Mouse (Mus musculus) hindbrain, embryonic 13.5 days (tissue): ENCODE data around the gene Kremen2. TPM values are rescaled to one million over a fixed set of nuclear protein-coding genes. Genes with fewer than 3 reads are reported as not detected.

Experiments used
- ATAC-seq: fragments of 200-750 bp; cut with Nextera tagmentation; 2 replicates; pipeline ENCODE4 v1.8.0; 2017; ENCODE audit warnings: moderate TSS enrichment; ENCODE audit not compliant: low FRiP score
- H3K27ac ChIP-seq: fragments of 300-500 bp; sonication (generic); 2 replicates; pipeline ENCODE4 v1.5.1; 2015; ENCODE audit warnings: inconsistent platforms, mild to moderate bottlenecking, moderate library complexity
- H3K27me3 ChIP-seq: fragments of 300-500 bp; sonication (generic); 2 replicates; pipeline ENCODE4 v1.6.1; 2015; ENCODE audit warnings: mild to moderate bottlenecking, inconsistent platforms
- H3K36me3 ChIP-seq: fragments of 300-500 bp; sonication (generic); 2 replicates; pipeline ENCODE4 v1.6.1; 2015; ENCODE audit warnings: mild to moderate bottlenecking, inconsistent platforms
- H3K4me1 ChIP-seq: fragments of 300-500 bp; sonication (generic); replicated peaks from 2 replicates; pipeline ENCODE4 v1.6.1; 2015; ENCODE audit warnings: inconsistent platforms
- H3K4me2 ChIP-seq: fragments of 300-500 bp; sonication (generic); 2 replicates; pipeline ENCODE4 v1.6.1; 2015; ENCODE audit warnings: inconsistent platforms, mild to moderate bottlenecking, moderate library complexity
- H3K4me3 ChIP-seq: fragments of 300-500 bp; sonication (generic); 2 replicates; pipeline ENCODE4 v1.5.1; 2015; ENCODE audit warnings: mild to moderate bottlenecking, inconsistent platforms
- H3K9ac ChIP-seq: fragments of 300-500 bp; sonication (generic); 2 replicates; pipeline ENCODE4 v1.6.1; 2015; ENCODE audit warnings: mild to moderate bottlenecking, inconsistent platforms
- H3K9me3 ChIP-seq: fragments of 300-500 bp; sonication (generic); 2 replicates; pipeline ENCODE4 v1.6.1; 2016; ENCODE audit warnings: inconsistent platforms
- WGBS: fragments of 180-500 bp; shearing (Covaris S2); methylation state at CpG from one replicate; pipeline ENCODE4 v1.1.7; 2015; 5-methylcytosine and 5-hydroxymethylcytosine counted together
- polyA plus RNA-seq: library from polyadenylated mRNA; unstranded; fragments of >200 nt; fragmentation: Nextera tagmentation; extraction: Ambion mirVana; gene quantifications from 2 replicates; pipeline ENCODE4 v1.2.1, GENCODE M21; 2015

The Kremen2 gene
- polyA plus RNA-seq, 1 experiment from 2014 or later = 0.55 TPM

GRCm38 (mm10) chr17:23725477-23725876, 20.2 kb downstream of the Kremen2 start:
- H3K4me3 ChIP-seq = peak overlapping the region; percentile 78
- 69% methylated on average over 4 of the region's 4 CpGs for WGBS
- H3K4me2 ChIP-seq = peak overlapping the region; percentile 91
- H3K27ac ChIP-seq = peak overlapping the region; percentile 75
- ATAC-seq = no peak
- no peaks in the 10 kb centered on the region for H3K9me3 ChIP-seq
- H3K9ac ChIP-seq = peak overlapping the region; percentile 79
- H3K27me3 ChIP-seq = 0 out of 2 replicates have a peak, but pooled peaks cover 5% of the 10 kb centered on the region
- H3K36me3 ChIP-seq = no peaks in the 10 kb centered on the region
- H3K4me1 ChIP-seq = peaks cover 16% of the 10 kb centered on the region

GRCm38 (mm10) chr17:23722376-23723125, 23.1 kb downstream of the Kremen2 start, which contains the start of gene 1520401A03Rik:
1520401A03Rik (minus strand) TSS chr17:23722783.
- WGBS = 68% methylated on average over 7 of the region's 7 CpGs
- H3K9ac ChIP-seq = peak within 1 kb of the TSS; percentile 46; the same call in 1 of the 2 replicates
- H3K4me3 ChIP-seq = no peak within 1 kb of the TSS
- H3K4me2 ChIP-seq = no peak within 1 kb of the TSS
- H3K9me3 ChIP-seq = no peaks in the 10 kb centered on the region
- H3K27ac ChIP-seq = no peak within 1 kb of the TSS
- H3K4me1 ChIP-seq = peaks cover 16% of the 10 kb centered on the region
- H3K27me3 ChIP-seq = 0 out of 2 replicates have a peak, but pooled peaks cover 7% of the 10 kb centered on the region
- no peak for ATAC-seq
- H3K36me3 ChIP-seq = no peaks in the 10 kb centered on the region

- no peak overlapping the region for H3K27ac ChIP-seq
- no peaks in the 10 kb centered on the region for H3K9me3 ChIP-seq
- WGBS = 73% methylated on average over 2 of the region's 2 CpGs
- H3K27me3 ChIP-seq = 0 out of 2 replicates have a peak, but pooled peaks cover 9% of the 10 kb centered on the region
- no peak overlapping the region for H3K4me2 ChIP-seq
- no peaks in the 10 kb centered on the region for H3K36me3 ChIP-seq
- peaks cover 10% of the 10 kb centered on the region for H3K4me1 ChIP-seq
- H3K9ac ChIP-seq = no peak overlapping the region
- ATAC-seq = no peak
- H3K4me3 ChIP-seq = no peak overlapping the region
Measured at GRCm38 (mm10) chr17:23721886-23722285, 23.7 kb downstream of the Kremen2 start.

GRCm38 (mm10) chr17:23719455-23719854, 26.2 kb downstream of the Kremen2 start:
- 25% methylated on average over 1 of the region's 1 CpGs for WGBS
- Histone ChIP-seq H3K27me3 (0 out of 2 replicates have a peak, but pooled peaks cover 9% of the 10 kb centered on the region), H3K9ac (no peak overlapping the region), H3K9me3 (no peaks in the 10 kb centered on the region), H3K4me2 (no peak overlapping the region), H3K27ac (no peak overlapping the region), H3K36me3 (no peaks in the 10 kb centered on the region), H3K4me1 (no peaks in the 10 kb centered on the region), H3K4me3 (no peak overlapping the region)
- ATAC-seq = no peak

- Histone ChIP-seq H3K4me1 (no peaks in the 10 kb centered on the region), H3K27me3 (0 out of 2 replicates have a peak, but pooled peaks cover 5% of the 10 kb centered on the region), H3K27ac (no peak overlapping the region), H3K9me3 (no peaks in the 10 kb centered on the region), H3K9ac (no peak overlapping the region), H3K4me2 (no peak overlapping the region), H3K36me3 (no peaks in the 10 kb centered on the region), H3K4me3 (no peak overlapping the region)
- WGBS = 43% methylated on average over 2 of the region's 2 CpGs
- ATAC-seq = no peak
Measured at GRCm38 (mm10) chr17:23717003-23717402, 28.6 kb downstream of the Kremen2 start.

GRCm38 (mm10) chr17:23706212-23706611, 39.4 kb downstream of the Kremen2 start:
- WGBS = 0% methylated on average over 3 of the region's 3 CpGs
- peaks cover 8% of the 10 kb centered on the region for H3K4me1 ChIP-seq
- no peaks in the 10 kb centered on the region for H3K36me3 ChIP-seq
- H3K4me2 ChIP-seq = no peak overlapping the region
- H3K4me3 ChIP-seq = no peak overlapping the region
- ATAC-seq = peak; percentile 60; the same call in 1 of the 2 replicates
- no peak overlapping the region for H3K27ac ChIP-seq
- H3K9me3 ChIP-seq = no peaks in the 10 kb centered on the region
- H3K9ac ChIP-seq = no peak overlapping the region
- H3K27me3 ChIP-seq = peaks cover 43% of the 10 kb centered on the region

GRCm38 (mm10) chr17:23705525-23706104, 40.0 kb downstream of the Kremen2 start:
- Histone ChIP-seq H3K27ac (no peak overlapping the region), H3K4me2 (no peak overlapping the region), H3K9ac (no peak overlapping the region), H3K4me3 (no peak overlapping the region), H3K36me3 (no peaks in the 10 kb centered on the region), H3K9me3 (no peaks in the 10 kb centered on the region), H3K4me1 (peaks cover 8% of the 10 kb centered on the region), H3K27me3 (peaks cover 48% of the 10 kb centered on the region)
- 85% methylated on average over 7 of the region's 7 CpGs for WGBS
- ATAC-seq = no peak; the same call in 1 of the 2 replicates

- Histone ChIP-seq H3K36me3 (no peaks in the 10 kb centered on the region), H3K4me2 (0 out of 2 replicates have a peak overlapping the region, but pooled peaks have one; percentile 4), H3K27me3 (peaks cover 41% of the 10 kb centered on the region), H3K4me3 (no peak overlapping the region), H3K9me3 (no peaks in the 10 kb centered on the region), H3K4me1 (peaks cover 11% of the 10 kb centered on the region), H3K27ac (no peak overlapping the region), H3K9ac (no peak overlapping the region)
- 50% methylated on average over 7 of the region's 7 CpGs for WGBS
- no peak for ATAC-seq
Measured at GRCm38 (mm10) chr17:23704741-23705140, 40.9 kb downstream of the Kremen2 start.

GRCm38 (mm10) chr17:23703301-23703700, 42.3 kb downstream of the Kremen2 start:
- Histone ChIP-seq H3K9me3 (no peaks in the 10 kb centered on the region), H3K27ac (no peak overlapping the region), H3K9ac (no peak overlapping the region), H3K4me3 (no peak overlapping the region), H3K27me3 (peaks cover 51% of the 10 kb centered on the region), H3K36me3 (no peaks in the 10 kb centered on the region), H3K4me1 (peaks cover 20% of the 10 kb centered on the region), H3K4me2 (no peak overlapping the region)
- ATAC-seq = no peak
- 82% methylated on average over 9 of the region's 9 CpGs for WGBS

GRCm38 (mm10) chr17:23700079-23700478, 45.6 kb downstream of the Kremen2 start:
- Histone ChIP-seq H3K27ac (0 out of 2 replicates have a peak overlapping the region, but pooled peaks have one; percentile 58), H3K4me1 (peaks cover 17% of the 10 kb centered on the region), H3K9ac (peak overlapping the region; percentile 82), H3K4me2 (peak overlapping the region; percentile 98), H3K27me3 (peaks cover 59% of the 10 kb centered on the region), H3K9me3 (no peaks in the 10 kb centered on the region), H3K36me3 (no peaks in the 10 kb centered on the region), H3K4me3 (peak overlapping the region; percentile 83)
- WGBS = under 1% methylated on average over 28 of the region's 28 CpGs
- ATAC-seq = peak; percentile 95

GRCm38 (mm10) chr17:23699131-23700077, 46.2 kb downstream of the Kremen2 start:
- under 1% methylated on average over 89 of the region's 101 CpGs for WGBS
- Histone ChIP-seq H3K36me3 (no peaks in the 10 kb centered on the region), H3K4me3 (peak overlapping the region; percentile 83), H3K27me3 (peaks cover 61% of the 10 kb centered on the region), H3K4me2 (peak overlapping the region; percentile 98), H3K9me3 (no peaks in the 10 kb centered on the region), H3K4me1 (peaks cover 11% of the 10 kb centered on the region), H3K27ac (peak overlapping the region; percentile 58; the same call in 1 of the 2 replicates), H3K9ac (peak overlapping the region; percentile 82)
- peak; percentile 70 for ATAC-seq
